Mouse (Mus musculus) bone marrow macrophage, adult 2 months (primary cell): ENCODE measurements at regions not wholly inside any gene's neighbourhood (a gene's known extent, or its start where the extent isn't known, plus 50 kb on each side); places are given as distances from the start of the nearest gene placed in this dataset.

Experiments
- CTCF ChIP-seq: IDR thresholded peaks from 2 replicates; pipeline ENCODE4 v1.5.1; 2012; ENCODE audit warnings: low read depth, mild to moderate bottlenecking, low read length, moderate library complexity
- POLR2A ChIP-seq: IDR thresholded peaks from 2 replicates; pipeline ENCODE4 v1.6.1; 2012; ENCODE audit warnings: mild to moderate bottlenecking, low read depth, low read length, borderline replicate concordance

DNA sequence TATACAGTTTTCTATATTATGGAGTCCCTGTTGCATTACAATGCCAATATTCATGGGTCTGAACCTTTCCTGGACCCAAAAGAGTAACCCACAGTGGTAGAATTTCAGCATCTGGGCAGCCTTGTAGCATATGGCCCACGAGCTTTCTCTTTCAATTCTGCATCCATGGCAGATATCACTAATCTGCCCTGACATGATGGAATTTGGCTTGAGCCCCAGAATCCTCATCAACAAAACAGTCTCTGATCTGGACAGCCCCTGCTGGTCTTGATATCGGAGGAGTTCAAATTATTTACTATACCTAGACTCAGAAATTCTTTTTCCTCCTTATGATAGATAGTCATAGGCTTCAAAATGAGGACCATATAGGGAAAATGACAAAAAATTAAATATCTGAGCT is 139.1 kb upstream of the Gk2 start:
- TF ChIP-seq CTCF (no peak), POLR2A (no peak)
